Mouse (Mus musculus) v-Abl transformed pro-B cells (cell line): ENCODE measurements around the gene Pspc1.
"Not testable (repeated sequence)": the region's sequence is repeated elsewhere in the genome, so short reads cannot be mapped to it uniquely, and the experiment has no call there.

ENCODE experiments used
- in situ Hi-C, 2 experiments: fragments of 400-800 bp; cut with MboI; formaldehyde crosslinking; loops; one replicate each; pipeline ENCODE4 v1.15.1; 2025; ENCODE audit not compliant: unreplicated experiment in 2 of 2

Gene Pspc1

GRCm38 (mm10) chr14:56778200-56778932 lies at the start of gene Pspc1:
Gene Pspc1 (minus strand): TSS chr14:56778316.
- in situ Hi-C loops: loop anchor here in 1 of 2 experiments (25.0 kb wide), 1 partner anchor 891 kb away; the partner anchor contains the start of genes Cbln3 and Khnyn

- in situ Hi-C loops: loop anchor here (10.0 to 25.0 kb wide), 2 partner anchors 50 to 238 kb away; partner anchors contain the start of gene Gja3 (in 1 of the 2)
These were observed 46.4 kb upstream of the Pspc1 start for GRCm38 (mm10) chr14:56824562-56824961.

GRCm38 (mm10) chr14:56817616-56818015 lies 39.5 kb upstream of the Pspc1 start:
- in situ Hi-C loops: loop anchor here in 1 of 2 experiments (25.0 kb wide), 1 partner anchor 245 kb away; the partner anchor contains the start of gene Gja3

- in situ Hi-C loops: loop anchor here in 1 of 2 experiments (25.0 kb wide), 1 partner anchor 245 kb away; the partner anchor contains the start of gene Gja3
These were observed 39.0 kb upstream of the Pspc1 start for GRCm38 (mm10) chr14:56817131-56817530.

GRCm38 (mm10) chr14:56816541-56816940 lies 38.4 kb upstream of the Pspc1 start:
- in situ Hi-C loops: loop anchor here in 1 of 2 experiments (25.0 kb wide), 1 partner anchor 246 kb away; the partner anchor contains the start of gene Gja3

- in situ Hi-C loops: loop anchor here in 1 of 2 experiments (25.0 kb wide), 1 partner anchor 250 kb away; the partner anchor contains the start of gene Gja3
These were observed 34.5 kb upstream of the Pspc1 start for GRCm38 (mm10) chr14:56812520-56813036.

- in situ Hi-C loops: loop anchor here in 1 of 2 experiments (25.0 kb wide), 1 partner anchor 250 kb away; the partner anchor contains the start of gene Gja3
These were observed 33.7 kb upstream of the Pspc1 start, which contains the start of gene Zmym5 for GRCm38 (mm10) chr14:56811701-56812339. Gene Zmym5 (minus strand): TSS chr14:56811716.

GRCm38 (mm10) chr14:56810781-56811690 lies 32.9 kb upstream of the Pspc1 start:
- in situ Hi-C loops: loop anchor here in 1 of 2 experiments (25.0 kb wide), 1 partner anchor 251 kb away; the partner anchor contains the start of gene Gja3

GRCm38 (mm10) chr14:56793243-56793642 lies 15.1 kb upstream of the Pspc1 start:
- in situ Hi-C loops: loop anchor here (5.0 to 25.0 kb wide), 4 partner anchors 196 to 906 kb away; partner anchors contain the start of genes Cbln3 (in 1 of the 2) and Khnyn (in 1 of the 2)

GRCm38 (mm10) chr14:56784575-56784974 lies 6.5 kb upstream of the Pspc1 start:
- in situ Hi-C loops: loop anchor here in 1 of 2 experiments (25.0 kb wide), 1 partner anchor 897 kb away; the partner anchor contains the start of genes Cbln3 and Khnyn

GRCm38 (mm10) chr14:56778933-56779300 lies 801 bp upstream of the Pspc1 start:
- in situ Hi-C loops: loop anchor here in 1 of 2 experiments (25.0 kb wide), 1 partner anchor 892 kb away; the partner anchor contains the start of genes Cbln3 and Khnyn

GRCm38 (mm10) chr14:56777360-56778136 lies 568 bp downstream of the Pspc1 start:
- in situ Hi-C loops: loop anchor here in 1 of 2 experiments (25.0 kb wide), 1 partner anchor 890 kb away; the partner anchor contains the start of genes Cbln3 and Khnyn

GRCm38 (mm10) chr14:56776571-56777238 lies 1.4 kb downstream of the Pspc1 start:
- in situ Hi-C loops: loop anchor here in 1 of 2 experiments (25.0 kb wide), 1 partner anchor 889 kb away; the partner anchor contains the start of genes Cbln3 and Khnyn

- in situ Hi-C loops: loop anchor here in 1 of 2 experiments (25.0 kb wide), 1 partner anchor 888 kb away; the partner anchor contains the start of genes Cbln3 and Khnyn
These were observed 2.7 kb downstream of the Pspc1 start for GRCm38 (mm10) chr14:56775416-56775815.

- in situ Hi-C loops: not testable (repeated sequence)
These were observed 11.7 kb downstream of the Pspc1 start for GRCm38 (mm10) chr14:56766438-56766837.

GRCm38 (mm10) chr14:56765117-56765516 lies 13.0 kb downstream of the Pspc1 start:
- in situ Hi-C loops: not testable (repeated sequence)

- in situ Hi-C loops: no loop called here
These were observed 26.8 kb downstream of the Pspc1 start for GRCm38 (mm10) chr14:56751282-56751681.

GRCm38 (mm10) chr14:56740175-56740574 lies 37.9 kb downstream of the Pspc1 start:
- in situ Hi-C loops: no loop called here
